Mouse (Mus musculus): ENCODE measurements around the gene Mgam.

DNA sequence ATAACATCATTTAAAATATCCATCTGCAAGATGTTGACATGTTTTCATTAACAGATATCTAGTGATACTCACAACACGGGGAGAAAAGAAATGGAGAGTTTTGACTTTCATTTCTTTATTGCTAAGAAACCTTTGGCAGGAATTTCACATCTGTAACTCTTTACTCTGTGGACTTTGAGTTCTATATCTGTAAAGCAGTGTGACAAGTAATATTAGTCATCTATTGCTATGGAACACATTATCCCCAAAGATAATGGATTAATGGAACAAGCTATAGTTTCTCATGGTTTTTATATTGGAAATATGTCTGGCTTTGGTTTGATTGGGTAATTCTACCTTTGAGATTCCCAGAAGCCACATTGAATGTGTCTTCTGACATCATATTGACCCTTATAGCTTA lies 22.3 kb downstream of the Mgam start:
- TF ChIP-seq POLR2A (IDR thresholded peaks at IDR 0.05; ENCODE audit: low read depth, low read length) = no peak
- TF ChIP-seq CTCF (IDR thresholded peaks at IDR 0.05; ENCODE audit: extremely low read depth, insufficient read depth, insufficient read length, insufficient replicate concordance) = no peak

Measured in spleen, adult 2 months (tissue).